Mouse (Mus musculus): ENCODE data around the gene Fgfr4. TPM values are rescaled to one million over a fixed set of nuclear protein-coding genes. Genes with fewer than 3 reads are reported as not detected.

Fgfr4 gene
- polyA plus RNA-seq, 1 experiment from 2014 or later = 0.27 TPM

GRCm38 (mm10) chr13:55210193-55210970, 57.9 kb downstream of the Fgfr4 start:
- WGBS = under 1% methylated on average over 70 of the region's 77 CpGs
- ATAC-seq (replicated peaks; ENCODE audit: low FRiP score) = peak; percentile 63
- H3K4me2 ChIP-seq (ENCODE audit: low read depth, low read length, severe bottlenecking) = peak overlapping the region; percentile 88
- peak; percentile 88 for DNase-seq (ENCODE audit: low spot score)
- peak overlapping the region; percentile 64 for H3K4me3 ChIP-seq (ENCODE audit: low read depth, low read length)
- no peaks in the 10 kb centered on the region for H3K9me3 ChIP-seq (ENCODE audit: control insufficient read depth, low read length)
- peak overlapping the region; percentile 83 for H3K9ac ChIP-seq (ENCODE audit: low read length)
- peak overlapping the region; percentile 98 for H3K27ac ChIP-seq (ENCODE audit: low read depth, low read length)
- H3K4me1 ChIP-seq (replicated peaks; ENCODE audit: control insufficient read depth, insufficient read depth, low read length) = peaks cover 21% of the 10 kb centered on the region
- H3K27me3 ChIP-seq (ENCODE audit: control insufficient read depth, insufficient read depth, low read length) = no peaks in the 10 kb centered on the region
- H3K36me3 ChIP-seq (ENCODE audit: control insufficient read depth, insufficient read depth, low read length) = no peaks in the 10 kb centered on the region

GRCm38 (mm10) chr13:55210971-55211220, 58.5 kb downstream of the Fgfr4 start:
- Histone ChIP-seq H3K27ac (ENCODE audit: low read depth, low read length) (peak overlapping the region; percentile 98), H3K4me2 (ENCODE audit: low read depth, low read length, severe bottlenecking) (peak overlapping the region; percentile 88), H3K9me3 (ENCODE audit: control insufficient read depth, low read length) (no peaks in the 10 kb centered on the region), H3K9ac (ENCODE audit: low read length) (peak overlapping the region; percentile 83), H3K4me3 (ENCODE audit: low read depth, low read length) (peak overlapping the region; percentile 64), H3K4me1 (replicated peaks; ENCODE audit: control insufficient read depth, insufficient read depth, low read length) (peaks cover 21% of the 10 kb centered on the region), H3K27me3 (ENCODE audit: control insufficient read depth, insufficient read depth, low read length) (no peaks in the 10 kb centered on the region), H3K36me3 (ENCODE audit: control insufficient read depth, insufficient read depth, low read length) (peaks cover under 1% of the 10 kb centered on the region; the same call in 1 of the 2 replicates)
- under 1% methylated on average over 17 of the region's 17 CpGs for WGBS
- DNase-seq (ENCODE audit: low spot score) = no peak
- ATAC-seq (replicated peaks; ENCODE audit: low FRiP score) = peak; percentile 71

GRCm38 (mm10) chr13:55211221-55212010, 59.0 kb downstream of the Fgfr4 start:
- ATAC-seq (replicated peaks; ENCODE audit: low FRiP score) (peak; percentile 79), DNase-seq (ENCODE audit: low spot score) (peak; percentile 96)
- H3K4me3 ChIP-seq (ENCODE audit: low read depth, low read length) = peak overlapping the region; percentile 64
- peak overlapping the region; percentile 88 for H3K4me2 ChIP-seq (ENCODE audit: low read depth, low read length, severe bottlenecking)
- H3K27ac ChIP-seq (ENCODE audit: low read depth, low read length) = peak overlapping the region; percentile 98
- H3K9ac ChIP-seq (ENCODE audit: low read length) = peak overlapping the region; percentile 83
- peaks cover 21% of the 10 kb centered on the region for H3K4me1 ChIP-seq (replicated peaks; ENCODE audit: control insufficient read depth, insufficient read depth, low read length)
- WGBS = 0% methylated on average over 32 of the region's 93 CpGs
- H3K27me3 ChIP-seq (ENCODE audit: control insufficient read depth, insufficient read depth, low read length) = no peaks in the 10 kb centered on the region
- peaks cover 4% of the 10 kb centered on the region; the same call in 1 of the 2 replicates for H3K36me3 ChIP-seq (ENCODE audit: control insufficient read depth, insufficient read depth, low read length)
- no peaks in the 10 kb centered on the region for H3K9me3 ChIP-seq (ENCODE audit: control insufficient read depth, low read length)

GRCm38 (mm10) chr13:55212011-55212360, 59.5 kb downstream of the Fgfr4 start:
- Histone ChIP-seq H3K4me3 (ENCODE audit: low read depth, low read length) (peak overlapping the region; percentile 64), H3K4me2 (ENCODE audit: low read depth, low read length, severe bottlenecking) (peak overlapping the region; percentile 88), H3K36me3 (ENCODE audit: control insufficient read depth, insufficient read depth, low read length) (peaks cover 4% of the 10 kb centered on the region; the same call in 1 of the 2 replicates), H3K4me1 (replicated peaks; ENCODE audit: control insufficient read depth, insufficient read depth, low read length) (peaks cover 21% of the 10 kb centered on the region), H3K9ac (ENCODE audit: low read length) (peak overlapping the region; percentile 83), H3K27ac (ENCODE audit: low read depth, low read length) (peak overlapping the region; percentile 98), H3K27me3 (ENCODE audit: control insufficient read depth, insufficient read depth, low read length) (no peaks in the 10 kb centered on the region), H3K9me3 (ENCODE audit: control insufficient read depth, low read length) (no peaks in the 10 kb centered on the region)
- ATAC-seq (replicated peaks; ENCODE audit: low FRiP score) (peak; percentile 61), DNase-seq (ENCODE audit: low spot score) (no peak)
- WGBS = 0% methylated on average over 11 of the region's 32 CpGs

- WGBS = under 1% methylated on average over 57 of the region's 58 CpGs
- Histone ChIP-seq H3K4me1 (replicated peaks; ENCODE audit: control insufficient read depth, insufficient read depth, low read length) (peaks cover 21% of the 10 kb centered on the region), H3K27me3 (ENCODE audit: control insufficient read depth, insufficient read depth, low read length) (no peaks in the 10 kb centered on the region), H3K9me3 (ENCODE audit: control insufficient read depth, low read length) (no peaks in the 10 kb centered on the region), H3K36me3 (ENCODE audit: control insufficient read depth, insufficient read depth, low read length) (peaks cover 4% of the 10 kb centered on the region; the same call in 1 of the 2 replicates), H3K27ac (ENCODE audit: low read depth, low read length) (peak overlapping the region; percentile 98), H3K4me3 (ENCODE audit: low read depth, low read length) (peak overlapping the region; percentile 64), H3K9ac (ENCODE audit: low read length) (peak overlapping the region; percentile 83), H3K4me2 (ENCODE audit: low read depth, low read length, severe bottlenecking) (peak overlapping the region; percentile 88)
- ATAC-seq (replicated peaks; ENCODE audit: low FRiP score) (no peak), DNase-seq (ENCODE audit: low spot score) (peak; percentile 82)
Measured at GRCm38 (mm10) chr13:55212361-55213137, 60.1 kb downstream of the Fgfr4 start.

GRCm38 (mm10) chr13:55213138-55213806, 60.8 kb downstream of the Fgfr4 start:
- ATAC-seq (replicated peaks; ENCODE audit: low FRiP score) = no peak
- 59% methylated on average over 10 of the region's 10 CpGs for WGBS

More at GRCm38 (mm10) chr13:55213138-55213806, 60.8 kb downstream of the Fgfr4 start:
- no peak for DNase-seq (ENCODE audit: low spot score)
- Histone ChIP-seq H3K36me3 (ENCODE audit: control insufficient read depth, insufficient read depth, low read length) (peaks cover 9% of the 10 kb centered on the region), H3K27me3 (ENCODE audit: control insufficient read depth, insufficient read depth, low read length) (no peaks in the 10 kb centered on the region), H3K4me2 (ENCODE audit: low read depth, low read length, severe bottlenecking) (peak overlapping the region; percentile 88), H3K4me1 (replicated peaks; ENCODE audit: control insufficient read depth, insufficient read depth, low read length) (peaks cover 21% of the 10 kb centered on the region), H3K9ac (ENCODE audit: low read length) (peak overlapping the region; percentile 83), H3K4me3 (ENCODE audit: low read depth, low read length) (peak overlapping the region; percentile 64), H3K27ac (ENCODE audit: low read depth, low read length) (peak overlapping the region; percentile 98), H3K9me3 (ENCODE audit: control insufficient read depth, low read length) (no peaks in the 10 kb centered on the region)
